Mouse (Mus musculus): ENCODE measurements around the gene Olfr317.
"Not testable (repeated sequence)": the region's sequence is repeated elsewhere in the genome, so short reads cannot be mapped to it uniquely, and the experiment has no call there.

The Olfr317 gene

GRCm38 (mm10) chr11:58738792-58739262, at the start of gene Olfr317:
TSS of gene Olfr317 (minus strand) at chr11:58739212.
- DNase-seq (ENCODE audit: low read depth in 2 of 2, low spot score in 2 of 2) = no peak

DNA sequence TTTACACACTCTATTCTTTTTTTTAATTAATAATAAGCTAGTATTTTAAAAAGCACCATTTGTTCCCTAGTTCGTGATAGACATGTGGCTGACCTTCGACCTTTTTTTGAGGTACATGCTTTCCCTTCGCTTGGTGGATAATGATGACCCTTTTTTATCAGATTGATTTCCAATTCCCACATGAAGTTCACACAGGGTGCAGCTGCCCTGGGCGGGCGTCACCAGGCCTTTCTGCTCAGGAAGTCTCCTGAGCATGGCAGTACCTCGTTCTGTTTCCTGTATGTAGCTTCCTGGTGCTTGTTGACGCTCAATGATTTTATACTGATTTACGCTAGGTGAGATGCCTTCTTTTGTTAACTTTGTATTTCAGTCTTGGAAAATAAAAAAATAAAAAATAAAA, 49.3 kb upstream of the Olfr317 start:
- DNase-seq (ENCODE audit: low read depth in 2 of 2, low spot score in 2 of 2) = no peak

- peak in 1 of 2 experiments; percentile 14 for DNase-seq (ENCODE audit: low read depth in 2 of 2, low spot score in 2 of 2)
Measured at GRCm38 (mm10) chr11:58787651-58788050, 48.6 kb upstream of the Olfr317 start.

DNA sequence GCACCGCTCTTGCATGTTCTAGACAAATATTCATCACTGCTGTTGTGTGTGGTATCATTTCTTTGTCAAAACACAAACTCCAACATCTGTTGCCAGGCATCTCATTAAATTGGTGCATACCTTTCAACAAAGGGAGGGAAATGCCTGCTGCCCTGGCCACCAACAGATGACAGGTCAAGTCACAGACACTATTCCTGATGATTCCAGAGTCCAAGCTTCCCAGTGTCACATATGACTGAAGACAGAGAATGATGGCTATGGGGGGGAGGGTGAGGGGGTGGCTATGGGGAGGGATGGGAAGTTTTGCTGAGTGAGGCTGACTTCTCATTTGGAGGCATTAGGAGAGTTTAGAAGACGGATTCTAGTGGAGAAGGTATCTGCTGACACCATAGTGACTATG, 45.2 kb upstream of the Olfr317 start:
- no peak for DNase-seq (ENCODE audit: low read depth in 2 of 2, low spot score in 2 of 2)

GRCm38 (mm10) chr11:58782480-58783089, 43.6 kb upstream of the Olfr317 start, which contains the start of gene Olfr314:
TSS of gene Olfr314 (plus strand) at chr11:58782952.
- DNase-seq (ENCODE audit: low read depth in 2 of 2, low spot score in 2 of 2) = no peak

GRCm38 (mm10) chr11:58772888-58773287, 33.9 kb upstream of the Olfr317 start, which contains the start of gene Olfr315:
TSS of gene Olfr315 (plus strand) at chr11:58773188.
- no peak for DNase-seq (ENCODE audit: low read depth in 2 of 2, low spot score in 2 of 2)

DNA sequence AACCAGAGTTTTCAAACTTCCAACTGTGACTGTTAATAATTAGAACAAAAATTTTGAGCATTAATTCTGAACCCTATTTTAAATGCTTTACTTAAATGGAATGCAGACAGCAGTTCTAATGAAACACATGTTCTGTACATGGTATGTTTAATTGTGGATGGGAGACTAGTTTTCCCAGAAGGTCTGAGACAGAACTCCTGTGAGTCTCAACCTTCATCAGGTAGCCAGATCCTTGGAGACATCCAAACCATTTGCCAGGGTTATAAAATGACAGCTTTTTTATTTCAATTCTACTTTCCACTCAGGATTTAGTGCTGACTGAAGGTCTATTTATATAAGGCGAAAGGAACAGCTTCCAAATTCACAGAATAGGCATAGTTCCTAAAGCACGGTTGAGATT, 13.4 kb upstream of the Olfr317 start, which contains the start of gene Olfr316:
TSS of gene Olfr316 (plus strand) at position 301 of the 400 bp plus-strand sequence.
- no peak for DNase-seq (ENCODE audit: low read depth in 2 of 2, low spot score in 2 of 2)

GRCm38 (mm10) chr11:58751096-58751495, 12.1 kb upstream of the Olfr317 start:
- not testable (repeated sequence) for DNase-seq (ENCODE audit: low read depth in 2 of 2, low spot score in 2 of 2)

DNA sequence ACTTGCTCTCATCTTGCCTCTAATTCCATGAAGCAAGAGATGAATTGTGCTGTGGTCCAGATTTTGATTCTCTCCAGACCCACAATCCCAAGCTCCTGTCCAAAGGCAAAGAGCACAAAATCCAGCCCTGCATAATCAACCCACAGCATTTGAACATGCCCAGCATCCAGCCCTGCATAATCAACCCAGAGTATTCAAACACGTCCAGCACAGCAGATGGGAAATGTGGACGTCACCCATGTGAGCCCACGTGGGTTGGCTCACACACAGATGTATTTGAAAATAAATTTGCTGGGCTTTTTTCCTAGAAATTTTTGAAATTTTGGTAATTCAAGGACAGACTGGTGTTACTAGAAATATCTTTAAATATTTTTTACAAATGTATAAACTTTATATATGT, 5.6 kb downstream of the Olfr317 start:
- DNase-seq (ENCODE audit: low read depth in 2 of 2, low spot score in 2 of 2) = no peak

- DNase-seq (ENCODE audit: low read depth in 2 of 2, low spot score in 2 of 2) = not testable (repeated sequence)
Measured at GRCm38 (mm10) chr11:58727896-58728650, 10.9 kb downstream of the Olfr317 start.

- DNase-seq (ENCODE audit: low read depth in 2 of 2, low spot score in 2 of 2) = no peak
Measured at GRCm38 (mm10) chr11:58723914-58724313, 15.1 kb downstream of the Olfr317 start, which contains the start of gene Olfr318. TSS of gene Olfr318 (minus strand) at chr11:58724014.

- no peak for DNase-seq (ENCODE audit: low read depth in 2 of 2, low spot score in 2 of 2)
Measured at GRCm38 (mm10) chr11:58719701-58720100, 19.3 kb downstream of the Olfr317 start.

GRCm38 (mm10) chr11:58717723-58718122, 21.3 kb downstream of the Olfr317 start:
- DNase-seq (ENCODE audit: low read depth in 2 of 2, low spot score in 2 of 2) = not testable (repeated sequence)

GRCm38 (mm10) chr11:58709086-58709485, 29.9 kb downstream of the Olfr317 start:
- DNase-seq (ENCODE audit: low read depth in 2 of 2, low spot score in 2 of 2) = no peak

DNA sequence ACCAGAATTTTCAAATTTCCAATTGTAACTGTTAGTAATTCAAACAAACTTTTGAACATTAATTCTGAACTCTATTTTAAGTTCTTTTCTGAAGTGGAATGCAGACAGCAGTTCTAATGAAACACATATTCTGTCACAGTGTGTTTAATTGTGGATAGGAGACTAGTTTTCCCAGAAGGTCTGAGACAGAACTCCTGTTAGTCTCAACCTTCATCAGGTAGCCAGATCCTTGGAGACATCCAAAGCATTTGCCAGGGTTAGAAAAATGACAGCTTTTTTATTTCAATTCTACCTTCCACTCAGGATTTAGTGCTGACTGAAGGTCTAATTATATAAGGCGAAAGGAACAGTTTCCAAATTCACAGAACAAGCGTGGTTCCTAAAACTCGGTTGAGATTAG, 40.1 kb downstream of the Olfr317 start, which contains the start of gene Olfr319:
TSS of gene Olfr319 (plus strand) at position 301 of the 400 bp plus-strand sequence.
- DNase-seq (ENCODE audit: low read depth in 2 of 2, low spot score in 2 of 2) = no peak

All from CD8-positive naive resting alpha-beta T cell, adult 2 months (primary cell).